Mouse (Mus musculus): ENCODE results near the gene Commd6. TPM values are rescaled to one million over a fixed set of nuclear protein-coding genes. Genes with fewer than 3 reads are reported as not detected.

The Commd6 gene
- polyA plus RNA-seq, 1 experiment from 2014 or later = 186 TPM

DNA sequence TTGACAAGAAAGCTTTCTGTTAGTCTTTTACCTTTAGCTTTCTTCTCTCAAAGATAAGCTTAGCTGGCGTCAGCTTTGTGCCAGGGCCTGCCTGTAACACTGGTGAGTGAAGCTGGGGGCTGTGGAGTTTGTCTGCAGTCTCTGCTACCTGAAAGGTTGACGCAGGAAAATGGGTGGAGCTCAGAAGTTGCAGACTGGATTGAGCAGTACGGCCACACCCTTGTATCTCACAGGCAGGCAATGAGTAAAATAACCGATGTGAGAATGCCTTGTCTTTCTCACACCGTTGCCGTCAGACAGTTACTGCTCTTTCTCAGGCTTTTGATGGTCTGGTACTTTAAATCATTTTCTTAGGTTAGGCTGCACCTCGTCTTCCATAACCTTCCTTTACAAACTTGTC, 25.6 kb upstream of the Commd6 start:
- H3K27me3 ChIP-seq (replicated peaks; ENCODE audit: control insufficient read depth, insufficient read depth, low read length) = no peaks in the 10 kb centered on the region
- H3K9ac ChIP-seq (ENCODE audit: low read depth, low read length) = no peak overlapping the region
- H3K4me1 ChIP-seq (replicated peaks; ENCODE audit: control insufficient read depth, insufficient read depth, low read length) = no peaks in the 10 kb centered on the region
- 71% methylated on average over 7 of the region's 7 CpGs for WGBS
- no peaks in the 10 kb centered on the region for H3K9me3 ChIP-seq (ENCODE audit: control insufficient read depth)
- H3K4me2 ChIP-seq (replicated peaks; ENCODE audit: low read depth) = no peak overlapping the region
- H3K27ac ChIP-seq (ENCODE audit: low read depth, low read length) = no peak overlapping the region
- ATAC-seq = no peak
- TF ChIP-seq CTCF (IDR thresholded peaks at IDR 0.05; ENCODE audit: low read depth) = no peak
- H3K4me3 ChIP-seq (ENCODE audit: low read depth, low read length) = no peak overlapping the region
- H3K36me3 ChIP-seq (ENCODE audit: control insufficient read depth, insufficient read depth) = peaks cover 7% of the 10 kb centered on the region

DNA sequence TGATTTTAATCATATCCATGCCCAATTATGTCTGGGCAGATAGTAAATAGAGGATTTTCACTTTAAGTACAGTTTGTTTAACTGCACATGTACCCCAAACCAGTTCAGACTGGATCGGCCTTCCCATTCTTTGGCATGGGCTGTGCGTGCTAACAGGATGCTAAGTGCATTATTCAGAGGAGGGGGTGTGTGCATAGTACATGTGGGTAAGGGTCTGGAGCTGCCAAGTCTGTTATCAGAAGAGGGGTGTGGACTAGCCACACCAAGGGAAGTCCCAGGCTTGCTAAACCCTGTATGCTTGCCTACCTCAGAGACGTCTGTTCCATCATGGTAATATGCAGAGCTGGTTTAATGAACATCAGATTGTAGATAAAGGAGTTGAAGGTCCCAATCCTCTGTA, 23.8 kb upstream of the Commd6 start:
- TF ChIP-seq CTCF (IDR thresholded peaks at IDR 0.05; ENCODE audit: low read depth) = no peak
- Histone ChIP-seq H3K4me3 (ENCODE audit: low read depth, low read length) (no peak overlapping the region), H3K9me3 (ENCODE audit: control insufficient read depth) (no peaks in the 10 kb centered on the region), H3K36me3 (ENCODE audit: control insufficient read depth, insufficient read depth) (peaks cover 4% of the 10 kb centered on the region), H3K4me2 (replicated peaks; ENCODE audit: low read depth) (no peak overlapping the region), H3K27me3 (replicated peaks; ENCODE audit: control insufficient read depth, insufficient read depth, low read length) (no peaks in the 10 kb centered on the region), H3K4me1 (replicated peaks; ENCODE audit: control insufficient read depth, insufficient read depth, low read length) (no peaks in the 10 kb centered on the region), H3K27ac (ENCODE audit: low read depth, low read length) (no peak overlapping the region), H3K9ac (ENCODE audit: low read depth, low read length) (no peak overlapping the region)
- WGBS = 74% methylated on average over 3 of the region's 3 CpGs
- no peak for ATAC-seq

- no peak overlapping the region for H3K4me3 ChIP-seq (ENCODE audit: low read depth, low read length)
- TF ChIP-seq CTCF (IDR thresholded peaks at IDR 0.05; ENCODE audit: low read depth) = no peak
- no peak overlapping the region for H3K27ac ChIP-seq (ENCODE audit: low read depth, low read length)
- ATAC-seq = no peak
- WGBS = 65% methylated on average over 3 of the region's 3 CpGs
- H3K4me2 ChIP-seq (replicated peaks; ENCODE audit: low read depth) = no peak overlapping the region
- H3K9ac ChIP-seq (ENCODE audit: low read depth, low read length) = no peak overlapping the region
- H3K27me3 ChIP-seq (replicated peaks; ENCODE audit: control insufficient read depth, insufficient read depth, low read length) = no peaks in the 10 kb centered on the region
- H3K36me3 ChIP-seq (ENCODE audit: control insufficient read depth, insufficient read depth) = no peaks in the 10 kb centered on the region
- no peaks in the 10 kb centered on the region for H3K9me3 ChIP-seq (ENCODE audit: control insufficient read depth)
- H3K4me1 ChIP-seq (replicated peaks; ENCODE audit: control insufficient read depth, insufficient read depth, low read length) = no peaks in the 10 kb centered on the region
Measured at GRCm38 (mm10) chr14:101661654-101662412, 21.3 kb upstream of the Commd6 start.

- no peak for TF ChIP-seq CTCF (IDR thresholded peaks at IDR 0.05; ENCODE audit: low read depth)
- no peak overlapping the region for H3K27ac ChIP-seq (ENCODE audit: low read depth, low read length)
- ATAC-seq = no peak
- 68% methylated on average over 10 of the region's 10 CpGs for WGBS
- H3K27me3 ChIP-seq (replicated peaks; ENCODE audit: control insufficient read depth, insufficient read depth, low read length) = no peaks in the 10 kb centered on the region
- no peak overlapping the region for H3K9ac ChIP-seq (ENCODE audit: low read depth, low read length)
- H3K9me3 ChIP-seq (ENCODE audit: control insufficient read depth) = no peaks in the 10 kb centered on the region
- H3K4me3 ChIP-seq (ENCODE audit: low read depth, low read length) = no peak overlapping the region
- H3K36me3 ChIP-seq (ENCODE audit: control insufficient read depth, insufficient read depth) = no peaks in the 10 kb centered on the region
- no peak overlapping the region for H3K4me2 ChIP-seq (replicated peaks; ENCODE audit: low read depth)
- H3K4me1 ChIP-seq (replicated peaks; ENCODE audit: control insufficient read depth, insufficient read depth, low read length) = 0 out of 2 replicates have a peak, but pooled peaks cover 2% of the 10 kb centered on the region
Measured at GRCm38 (mm10) chr14:101656307-101656706, 15.8 kb upstream of the Commd6 start.

DNA sequence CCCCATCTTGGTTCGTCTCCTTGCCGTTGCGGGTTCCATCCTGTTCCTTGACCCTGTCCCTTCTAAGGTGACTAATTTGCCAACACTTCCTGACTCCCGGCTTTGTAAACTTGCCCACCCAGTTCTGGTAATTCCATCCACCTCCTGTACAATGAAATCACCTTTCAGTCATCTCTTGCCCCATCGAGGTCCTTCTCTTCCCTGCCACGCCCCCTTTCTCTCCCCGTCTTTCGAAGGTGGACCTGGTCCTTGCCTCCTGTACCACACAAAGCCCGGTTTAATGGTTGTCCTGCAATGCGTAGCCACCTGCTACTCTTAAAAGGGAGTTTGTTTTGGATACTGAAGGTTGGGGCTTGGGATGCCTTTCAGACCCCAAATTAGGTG, 14.0 kb upstream of the Commd6 start:
- Histone ChIP-seq H3K4me1 (replicated peaks; ENCODE audit: control insufficient read depth, insufficient read depth, low read length) (0 out of 2 replicates have a peak, but pooled peaks cover 2% of the 10 kb centered on the region), H3K27me3 (replicated peaks; ENCODE audit: control insufficient read depth, insufficient read depth, low read length) (no peaks in the 10 kb centered on the region), H3K27ac (ENCODE audit: low read depth, low read length) (no peak overlapping the region), H3K4me2 (replicated peaks; ENCODE audit: low read depth) (peak overlapping the region; percentile 96), H3K9me3 (ENCODE audit: control insufficient read depth) (no peaks in the 10 kb centered on the region), H3K4me3 (ENCODE audit: low read depth, low read length) (peak overlapping the region; percentile 99), H3K9ac (ENCODE audit: low read depth, low read length) (peak overlapping the region; percentile 71), H3K36me3 (ENCODE audit: control insufficient read depth, insufficient read depth) (no peaks in the 10 kb centered on the region)
- TF ChIP-seq CTCF (IDR thresholded peaks at IDR 0.05; ENCODE audit: low read depth) = no peak
- 0% methylated on average over 10 of the region's 10 CpGs for WGBS
- ATAC-seq = peak; percentile 1; the same call in 1 of the 2 replicates

GRCm38 (mm10) chr14:101653581-101654525, 13.4 kb upstream of the Commd6 start, which contains the start of gene Uchl3:
Gene Uchl3 (plus strand): TSS chr14:101653967.
- no peaks in the 10 kb centered on the region for H3K36me3 ChIP-seq (ENCODE audit: control insufficient read depth, insufficient read depth)
- ATAC-seq = peak; percentile 94
- no peaks in the 10 kb centered on the region for H3K9me3 ChIP-seq (ENCODE audit: control insufficient read depth)
- no peaks in the 10 kb centered on the region for H3K27me3 ChIP-seq (replicated peaks; ENCODE audit: control insufficient read depth, insufficient read depth, low read length)
- TF ChIP-seq CTCF (IDR thresholded peaks at IDR 0.05; ENCODE audit: low read depth) = peak; percentile 98
- H3K27ac ChIP-seq (ENCODE audit: low read depth, low read length) = peak within 1 kb of the TSS; percentile 37; the same call in 1 of the 2 replicates
- H3K4me3 ChIP-seq (ENCODE audit: low read depth, low read length) = peak within 1 kb of the TSS; percentile 99
- H3K4me1 ChIP-seq (replicated peaks; ENCODE audit: control insufficient read depth, insufficient read depth, low read length) = 0 out of 2 replicates have a peak, but pooled peaks cover 2% of the 10 kb centered on the region
- under 1% methylated on average over 78 of the region's 81 CpGs for WGBS
- H3K4me2 ChIP-seq (replicated peaks; ENCODE audit: low read depth) = peak within 1 kb of the TSS; percentile 96
- peak within 1 kb of the TSS; percentile 71 for H3K9ac ChIP-seq (ENCODE audit: low read depth, low read length)

Measured in intestine, postnatal 0 days (tissue).